Mouse (Mus musculus): ENCODE measurements around the gene Scel. TPM values are rescaled to one million over a fixed set of nuclear protein-coding genes. Genes with fewer than 3 reads are reported as not detected.

Gene Scel
- total and polyA plus RNA-seq, 2 experiments from 2014 or later: 0.35 to 0.42 TPM

DNA sequence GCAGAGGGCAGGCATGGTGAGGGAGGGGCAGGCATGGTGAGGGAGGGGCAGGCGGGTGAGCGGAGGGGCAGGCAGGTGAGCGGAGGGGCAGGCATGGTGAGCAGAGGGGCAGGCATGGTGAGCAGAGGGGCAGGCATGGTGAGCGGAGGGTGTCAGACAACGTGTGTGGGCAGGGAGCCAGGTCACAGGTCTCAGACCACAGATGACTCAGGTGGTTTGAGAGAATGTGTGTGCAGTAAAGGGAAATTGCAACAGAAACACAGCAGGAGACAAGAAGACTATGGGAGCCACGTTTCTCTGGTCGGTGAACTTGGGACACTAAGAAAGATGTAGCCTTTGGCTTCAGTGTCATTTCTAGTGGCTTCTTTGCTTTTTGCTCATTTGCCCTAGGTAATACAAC is 8.6 kb upstream of the Scel start:
- TF ChIP-seq CTCF (IDR thresholded peaks at IDR 0.05; ENCODE audit: low read depth): no peak
- Histone ChIP-seq H3K36me3 (ENCODE audit: insufficient read depth, low read length) (no peaks in the 10 kb centered on the region), H3K27me3 (ENCODE audit: insufficient read depth, low read length) (no peaks in the 10 kb centered on the region), H3K9me3 (ENCODE audit: low read length) (no peaks in the 10 kb centered on the region), H3K4me1 (ENCODE audit: insufficient read depth, low read length) (0 out of 2 replicates have a peak, but pooled peaks cover 6% of the 10 kb centered on the region), H3K9ac (replicated peaks; ENCODE audit: low read length) (no peak overlapping the region), H3K27ac (no peak overlapping the region), H3K4me3 (ENCODE audit: low read length) (no peak overlapping the region), H3K4me2 (ENCODE audit: low read depth, low read length) (no peak overlapping the region)
- ATAC-seq: no peak
- WGBS: 76% methylated on average over 7 of the region's 7 CpGs
- no peak for DNase-seq (ENCODE audit: low spot score)

DNA sequence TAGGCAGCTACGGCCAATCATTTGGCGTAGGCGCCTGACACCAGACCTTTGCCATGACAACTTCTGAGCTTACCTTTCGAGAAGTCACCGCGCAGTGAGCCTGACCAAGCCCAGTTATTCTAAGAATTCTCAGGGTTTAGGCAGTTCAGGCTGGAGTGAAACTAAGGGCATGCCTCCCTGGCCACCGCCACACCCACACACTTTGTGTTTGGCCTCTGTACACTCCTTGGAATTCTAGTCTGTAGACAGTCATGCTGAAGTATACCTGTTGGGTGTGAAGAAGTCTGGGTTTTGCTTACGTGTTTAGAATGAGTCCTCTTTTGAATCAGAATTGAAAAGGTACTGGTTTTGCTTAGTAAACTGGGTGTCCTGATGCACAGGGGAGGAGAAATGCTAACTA is 3.6 kb upstream of the Scel start:
- no peak overlapping the region for H3K4me2 ChIP-seq (ENCODE audit: low read depth, low read length)
- 95% methylated on average over 8 of the region's 8 CpGs for WGBS
- no peak for TF ChIP-seq CTCF (IDR thresholded peaks at IDR 0.05; ENCODE audit: low read depth)
- DNase-seq (ENCODE audit: low spot score): no peak
- no peak for ATAC-seq
- no peak overlapping the region for H3K27ac ChIP-seq
- H3K36me3 ChIP-seq (ENCODE audit: insufficient read depth, low read length): no peaks in the 10 kb centered on the region
- peaks cover 5% of the 10 kb centered on the region; the same call in 1 of the 2 replicates for H3K4me1 ChIP-seq (ENCODE audit: insufficient read depth, low read length)
- H3K4me3 ChIP-seq (ENCODE audit: low read length): no peak overlapping the region
- H3K9me3 ChIP-seq (ENCODE audit: low read length): no peaks in the 10 kb centered on the region
- H3K27me3 ChIP-seq (ENCODE audit: insufficient read depth, low read length): no peaks in the 10 kb centered on the region
- no peak overlapping the region for H3K9ac ChIP-seq (replicated peaks; ENCODE audit: low read length)

DNA sequence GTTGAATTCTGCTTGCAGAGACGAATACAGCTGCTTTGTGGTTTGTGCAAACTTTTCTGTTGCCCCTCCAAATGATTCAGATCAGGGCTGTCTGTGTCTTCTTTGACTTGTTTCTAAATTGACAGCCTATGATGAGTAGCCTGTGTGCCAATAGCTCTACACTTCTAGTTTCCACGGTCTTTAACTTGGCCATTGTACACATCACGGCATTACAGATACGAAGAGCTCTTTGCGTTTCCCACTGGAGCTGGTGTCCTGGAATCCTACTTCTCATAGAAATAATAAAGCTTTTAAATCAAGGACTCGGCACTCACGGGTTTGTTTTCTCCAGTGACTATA is 300 bp downstream of the Scel start:
- 49% methylated on average over 7 of the region's 7 CpGs for WGBS
- TF ChIP-seq CTCF (IDR thresholded peaks at IDR 0.05; ENCODE audit: low read depth): no peak
- H3K27ac ChIP-seq: no peak overlapping the region
- H3K9me3 ChIP-seq (ENCODE audit: low read length): no peaks in the 10 kb centered on the region
- ATAC-seq: no peak
- H3K27me3 ChIP-seq (ENCODE audit: insufficient read depth, low read length): no peaks in the 10 kb centered on the region
- H3K4me1 ChIP-seq (ENCODE audit: insufficient read depth, low read length): peaks cover 5% of the 10 kb centered on the region; the same call in 1 of the 2 replicates
- peak overlapping the region; percentile 47 for H3K4me2 ChIP-seq (ENCODE audit: low read depth, low read length)
- no peak for DNase-seq (ENCODE audit: low spot score)
- no peak overlapping the region; the same call in 1 of the 2 replicates for H3K4me3 ChIP-seq (ENCODE audit: low read length)
- H3K36me3 ChIP-seq (ENCODE audit: insufficient read depth, low read length): no peaks in the 10 kb centered on the region
- no peak overlapping the region for H3K9ac ChIP-seq (replicated peaks; ENCODE audit: low read length)

DNA sequence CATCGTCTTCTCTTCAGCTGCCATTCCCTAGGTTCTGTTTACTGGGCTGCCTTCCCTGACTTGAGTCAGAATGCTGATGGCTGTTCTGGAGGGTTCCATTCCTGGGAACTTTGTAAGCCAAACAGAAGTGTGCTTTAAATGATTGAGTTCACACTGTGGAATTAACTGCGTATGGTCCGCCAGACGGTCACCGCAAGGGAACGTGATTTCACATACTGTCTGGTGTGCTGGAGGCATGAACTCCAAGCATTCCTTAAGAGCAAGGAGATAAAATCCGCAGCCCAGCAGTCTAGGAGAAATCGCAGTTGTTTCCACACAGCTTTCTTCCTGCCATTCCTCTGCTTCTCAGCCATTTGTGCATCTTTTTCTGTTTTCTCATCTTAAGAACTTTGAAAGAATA is 2.3 kb downstream of the Scel start:
- DNase-seq (ENCODE audit: low spot score): no peak
- no peak overlapping the region for H3K4me2 ChIP-seq (ENCODE audit: low read depth, low read length)
- H3K27me3 ChIP-seq (ENCODE audit: insufficient read depth, low read length): no peaks in the 10 kb centered on the region
- no peak for ATAC-seq
- H3K4me3 ChIP-seq (ENCODE audit: low read length): no peak overlapping the region
- H3K36me3 ChIP-seq (ENCODE audit: insufficient read depth, low read length): no peaks in the 10 kb centered on the region
- H3K9ac ChIP-seq (replicated peaks; ENCODE audit: low read length): no peak overlapping the region
- no peaks in the 10 kb centered on the region for H3K9me3 ChIP-seq (ENCODE audit: low read length)
- WGBS: 83% methylated on average over 8 of the region's 8 CpGs
- no peak overlapping the region for H3K27ac ChIP-seq
- H3K4me1 ChIP-seq (ENCODE audit: insufficient read depth, low read length): peaks cover 5% of the 10 kb centered on the region; the same call in 1 of the 2 replicates
- TF ChIP-seq CTCF (IDR thresholded peaks at IDR 0.05; ENCODE audit: low read depth): no peak

DNA sequence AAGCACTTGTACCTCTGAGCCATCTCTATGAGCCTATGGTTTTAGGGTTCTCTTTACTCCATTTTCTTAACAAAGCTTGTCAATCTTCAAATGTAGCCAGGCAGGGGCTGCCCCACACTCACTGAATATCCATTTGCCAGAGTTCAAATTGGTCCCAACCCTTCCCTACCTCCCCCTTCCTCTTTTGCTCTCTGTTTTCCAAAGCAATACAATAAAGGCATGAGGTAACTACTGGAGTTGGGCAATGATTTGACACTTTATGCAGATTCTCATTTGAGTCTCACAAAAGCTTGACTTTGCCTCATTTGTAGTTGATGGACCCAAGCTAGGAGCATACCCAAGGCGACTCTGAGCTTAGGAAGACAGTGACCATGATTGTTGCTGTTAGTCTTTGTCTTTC is 13.1 kb downstream of the Scel start:
- no peak for DNase-seq (ENCODE audit: low spot score)
- no peak for ATAC-seq
- Histone ChIP-seq H3K9me3 (ENCODE audit: low read length) (0 out of 2 replicates have a peak, but pooled peaks cover 4% of the 10 kb centered on the region), H3K27ac (no peak overlapping the region), H3K4me3 (ENCODE audit: low read length) (no peak overlapping the region), H3K36me3 (ENCODE audit: insufficient read depth, low read length) (no peaks in the 10 kb centered on the region), H3K4me1 (ENCODE audit: insufficient read depth, low read length) (0 out of 2 replicates have a peak, but pooled peaks cover 4% of the 10 kb centered on the region), H3K9ac (replicated peaks; ENCODE audit: low read length) (no peak overlapping the region), H3K27me3 (ENCODE audit: insufficient read depth, low read length) (no peaks in the 10 kb centered on the region), H3K4me2 (ENCODE audit: low read depth, low read length) (no peak overlapping the region)
- 97% methylated on average over 1 of the region's 1 CpGs for WGBS
- no peak for TF ChIP-seq CTCF (IDR thresholded peaks at IDR 0.05; ENCODE audit: low read depth)

DNA sequence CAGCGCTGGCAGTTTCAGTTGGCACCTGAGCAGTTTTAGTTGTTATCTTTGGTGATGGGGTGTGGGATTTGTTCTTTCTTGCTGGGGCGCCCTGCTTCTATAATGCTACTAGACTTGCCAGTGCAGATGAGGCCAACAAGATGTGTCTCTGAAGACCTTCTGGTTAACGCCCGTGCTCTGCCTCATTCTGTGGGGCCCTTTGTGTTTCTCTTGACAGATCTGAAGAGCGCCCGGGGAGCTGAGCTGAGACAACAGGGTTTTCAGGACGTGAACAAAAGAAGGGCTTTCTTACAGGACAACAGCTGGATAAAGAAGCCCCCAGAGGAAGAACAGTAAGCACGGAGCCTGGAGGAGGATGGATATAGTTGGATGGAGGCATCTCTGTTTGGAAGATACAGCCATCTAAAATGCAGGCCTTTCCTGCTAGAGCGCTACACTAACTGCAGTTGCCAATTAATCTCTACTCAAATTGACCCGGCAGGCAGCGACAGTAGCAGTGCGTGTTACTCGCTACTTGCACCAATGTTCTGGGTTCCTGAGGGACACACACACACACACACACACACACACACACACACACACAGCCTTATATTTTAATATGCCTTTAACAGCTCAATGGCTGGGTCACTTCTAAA is 16.7 kb downstream of the Scel start:
- no peak overlapping the region for H3K27ac ChIP-seq
- no peaks in the 10 kb centered on the region for H3K36me3 ChIP-seq (ENCODE audit: insufficient read depth, low read length)
- WGBS: 17% methylated on average over 13 of the region's 13 CpGs
- DNase-seq (ENCODE audit: low spot score) (no peak), ATAC-seq (no peak)
- no peaks in the 10 kb centered on the region for H3K27me3 ChIP-seq (ENCODE audit: insufficient read depth, low read length)
- no peak overlapping the region for H3K9ac ChIP-seq (replicated peaks; ENCODE audit: low read length)
- TF ChIP-seq CTCF (IDR thresholded peaks at IDR 0.05; ENCODE audit: low read depth): no peak
- 0 out of 2 replicates have a peak, but pooled peaks cover 4% of the 10 kb centered on the region for H3K9me3 ChIP-seq (ENCODE audit: low read length)
- H3K4me2 ChIP-seq (ENCODE audit: low read depth, low read length): no peak overlapping the region
- H3K4me1 ChIP-seq (ENCODE audit: insufficient read depth, low read length): 0 out of 2 replicates have a peak, but pooled peaks cover 4% of the 10 kb centered on the region
- H3K4me3 ChIP-seq (ENCODE audit: low read length): no peak overlapping the region

DNA sequence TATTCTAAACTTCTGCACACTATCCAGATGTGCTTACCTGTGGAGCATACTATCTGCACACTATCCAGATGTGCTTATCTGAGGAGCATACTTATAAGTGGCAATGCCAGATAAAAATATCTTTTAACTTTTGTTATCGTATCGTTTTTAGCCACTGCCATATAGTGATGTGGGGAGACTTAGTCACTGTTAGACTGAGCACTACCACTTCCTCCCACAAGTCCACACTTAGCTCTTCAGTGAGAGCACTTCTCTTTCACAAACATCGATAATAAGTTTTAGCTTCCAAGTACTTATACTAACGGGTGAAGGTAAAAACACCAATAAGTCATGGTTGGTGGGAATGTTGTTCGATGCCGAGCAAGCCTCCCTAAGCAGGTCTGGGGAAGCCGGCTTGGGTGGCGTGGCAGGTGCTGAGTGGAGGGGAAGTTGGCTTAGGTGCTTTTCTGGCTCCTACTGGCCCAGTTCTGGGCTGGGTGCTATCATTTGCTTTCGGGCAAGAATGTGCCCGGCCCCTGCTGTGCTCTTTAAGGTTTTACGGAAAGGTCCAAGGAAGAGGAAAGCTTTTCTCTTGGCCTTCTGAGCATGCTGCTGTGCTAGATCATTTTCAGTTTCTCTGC is 18.7 kb downstream of the Scel start:
- no peak overlapping the region for H3K27ac ChIP-seq
- DNase-seq (ENCODE audit: low spot score) (no peak), ATAC-seq (no peak)
- no peaks in the 10 kb centered on the region for H3K36me3 ChIP-seq (ENCODE audit: insufficient read depth, low read length)
- no peaks in the 10 kb centered on the region for H3K27me3 ChIP-seq (ENCODE audit: insufficient read depth, low read length)
- no peak overlapping the region for H3K4me2 ChIP-seq (ENCODE audit: low read depth, low read length)
- no peak overlapping the region for H3K9ac ChIP-seq (replicated peaks; ENCODE audit: low read length)
- WGBS: 93% methylated on average over 11 of the region's 11 CpGs
- 0 out of 2 replicates have a peak, but pooled peaks cover 4% of the 10 kb centered on the region for H3K9me3 ChIP-seq (ENCODE audit: low read length)
- no peak overlapping the region for H3K4me3 ChIP-seq (ENCODE audit: low read length)
- 0 out of 2 replicates have a peak, but pooled peaks cover 4% of the 10 kb centered on the region for H3K4me1 ChIP-seq (ENCODE audit: insufficient read depth, low read length)
- no peak for TF ChIP-seq CTCF (IDR thresholded peaks at IDR 0.05; ENCODE audit: low read depth)

Measured in hindbrain, postnatal 0 days (tissue).